Comparison of ENCODE assay signal across 8 mouse cellular contexts in the genomic region with DNA sequence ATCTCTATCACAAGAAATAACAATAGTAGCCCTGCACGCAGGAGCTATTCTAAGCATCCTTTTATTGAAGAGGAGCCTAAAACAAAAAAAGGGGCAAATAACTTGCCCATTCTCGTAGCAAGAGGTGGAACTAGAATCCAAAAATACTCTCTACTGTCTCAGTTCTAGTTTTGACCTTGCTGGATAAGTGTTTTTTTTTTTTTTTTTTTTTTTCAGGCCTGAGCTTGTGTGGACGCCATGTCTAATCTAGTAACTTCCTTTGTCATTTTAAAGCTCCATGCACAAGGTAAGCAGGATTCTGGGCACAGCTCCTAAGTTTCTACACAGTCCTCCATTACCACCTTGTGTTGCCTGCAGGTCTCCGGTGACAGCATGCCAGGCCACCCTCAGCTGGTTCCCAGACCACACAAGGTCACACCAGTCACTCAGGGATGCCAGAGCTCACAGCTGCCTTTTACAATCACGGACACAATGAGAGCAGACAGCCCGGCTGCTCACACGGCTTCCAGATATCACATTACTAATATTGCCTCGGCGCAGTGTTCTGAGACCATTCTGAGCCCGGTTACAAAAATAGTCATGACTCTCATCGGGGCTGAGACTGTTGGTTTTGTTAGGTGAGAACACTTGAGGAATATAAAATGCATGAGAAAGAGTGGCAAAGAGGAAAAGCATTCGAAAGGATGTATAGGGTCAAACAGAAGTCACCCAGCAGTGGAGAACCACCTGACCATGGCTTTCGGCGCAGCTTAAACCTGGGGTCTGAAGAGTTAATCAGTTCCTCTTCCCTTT.
A peak's percentile ranks its signal among the peaks of the same experiment; 100 is the strongest.
DNase-seq lines count a peak whose midpoint lies in the region; ATAC-seq and TF ChIP-seq lines count a peak whose summit lies in the region.

No protein-coding gene starts in this region.

- H3K27ac ChIP-seq in cortical plate, adult 2 months (ENCODE audit: insufficient read depth, low read length): no peak overlapping the region
- no peak overlapping the region for H3K27ac ChIP-seq in intestine, embryonic 14.5 days (ENCODE audit: low read depth)
- no peak overlapping the region for H3K27ac ChIP-seq in liver, postnatal 0 days (ENCODE audit: low read depth)

- no peaks in the 10 kb centered on the region for H3K27me3 ChIP-seq in intestine, embryonic 14.5 days (replicated peaks; ENCODE audit: control insufficient read depth, insufficient read depth, low read length)
- no peaks in the 10 kb centered on the region for H3K27me3 ChIP-seq in liver, postnatal 0 days (ENCODE audit: insufficient read depth, low read length)

- 0 out of 2 replicates have a peak overlapping the region, but pooled peaks have one; percentile 11 for H3K9ac ChIP-seq in intestine, embryonic 14.5 days (ENCODE audit: low read length)
- H3K9ac ChIP-seq in liver, postnatal 0 days (replicated peaks): no peak overlapping the region

- no peak for TF ChIP-seq POLR2A in cortical plate, adult 2 months (IDR thresholded peaks at IDR 0.05; ENCODE audit: extremely low read depth, insufficient read depth, low read length)

- WGBS in intestine, embryonic 14.5 days: 42% methylated on average over 14 of the region's 14 CpGs
- 63% methylated on average over 14 of the region's 14 CpGs for WGBS in liver, postnatal 0 days (ENCODE audit: insufficient replicate concordance)

- 0 out of 2 replicates have a peak, but pooled peaks have one; percentile 19 for ATAC-seq in intestine, embryonic 14.5 days (replicated peaks; ENCODE audit: low FRiP score, low TSS enrichment, low read depth)
- no peak for ATAC-seq in liver, postnatal 0 days

- peak overlapping the region; percentile 51 for H3K4me2 ChIP-seq in intestine, embryonic 14.5 days (ENCODE audit: low read length)
- H3K4me2 ChIP-seq in liver, postnatal 0 days (ENCODE audit: low read depth, low read length): peak overlapping the region; percentile 26

- H3K4me1 ChIP-seq in cortical plate, adult 2 months (ENCODE audit: control insufficient read depth, insufficient read depth, low read length): no peaks in the 10 kb centered on the region
- peaks cover 3% of the 10 kb centered on the region for H3K4me1 ChIP-seq in intestine, embryonic 14.5 days (replicated peaks; ENCODE audit: control insufficient read depth, insufficient read depth, low read length)
- no peaks in the 10 kb centered on the region for H3K4me1 ChIP-seq in liver, postnatal 0 days (ENCODE audit: insufficient read depth)

- H3K36me3 ChIP-seq in intestine, embryonic 14.5 days (ENCODE audit: control insufficient read depth, insufficient read depth, low read length): no peaks in the 10 kb centered on the region
- H3K36me3 ChIP-seq in liver, postnatal 0 days (replicated peaks; ENCODE audit: insufficient read depth, low read length): no peaks in the 10 kb centered on the region

- no peak for TF ChIP-seq CTCF in cortical plate, adult 2 months (IDR thresholded peaks at IDR 0.05; ENCODE audit: extremely low read depth, insufficient read depth, low read length)
- no peak for TF ChIP-seq CTCF in liver, postnatal 0 days (IDR thresholded peaks at IDR 0.05; ENCODE audit: low read depth)

- TF ChIP-seq EP300 in liver, postnatal 0 days (IDR thresholded peaks at IDR 0.05; ENCODE audit: low read depth): no peak

- H3K4me3 ChIP-seq in cortical plate, adult 2 months (ENCODE audit: insufficient read depth, low read length): peak overlapping the region; percentile 27; the same call in 1 of the 2 replicates
- H3K4me3 ChIP-seq in intestine, embryonic 14.5 days (ENCODE audit: low read depth, low read length): peak overlapping the region; percentile 33
- peak overlapping the region; percentile 11; the same call in 1 of the 2 replicates for H3K4me3 ChIP-seq in liver, postnatal 0 days (ENCODE audit: low read depth, low read length)

- DNase-seq in adrenal gland, adult (ENCODE audit: inconsistent age in 2 of 2, low spot score in 1 of 2): peak; percentile 29 to 73
- DNase-seq in adrenal gland, adult 18-20 months (ENCODE audit: low spot score in 2 of 2): no peak
- DNase-seq in gastrocnemius, postnatal 36 days: peak; percentile 19 to 33
- peak; percentile 60 for DNase-seq in intestine, embryonic 14.5 days (ENCODE audit: low spot score)
- DNase-seq in liver, postnatal 0 days: no peak
- peak; percentile 46 for DNase-seq in testis, postnatal 10 days (ENCODE audit: low spot score)
- DNase-seq in layer of hippocampus, adult 9-10 months (ENCODE audit: low spot score): no peak

- intact Hi-C loops in gastrocnemius, postnatal 36 days (cut with DNase I): loop anchor here (5.0 to 10.0 kb wide), 4 partner anchors 51 to 839 kb away; partner anchors contain the start of gene Itgb6

- no peaks in the 10 kb centered on the region for H3K9me3 ChIP-seq in intestine, embryonic 14.5 days (ENCODE audit: control insufficient read depth, low read length)
- H3K9me3 ChIP-seq in liver, postnatal 0 days (ENCODE audit: low read length): no peaks in the 10 kb centered on the region

Comparison
In these comparisons a context has a peak if more than half of its experiments do, and no peak if none do; other contexts are left out.
1. DNase-seq: peak in adrenal gland, adult (2 of 2), gastrocnemius, postnatal 36 days (2 of 2), intestine, embryonic 14.5 days (single experiment) and testis, postnatal 10 days (single experiment); none in adrenal gland, adult 18-20 months (0 of 2), liver, postnatal 0 days (single experiment) and layer of hippocampus, adult 9-10 months (single experiment).
2. Peak in every context shown above with its lines, with median percentiles within 50 percentile points of each other: H3K4me3 ChIP-seq.